Mouse (Mus musculus) v-Abl transformed pro-B cells (cell line): ENCODE measurements around the gene Plekhg2.

Experiments
- in situ Hi-C, 2 experiments: fragments of 400-800 bp; cut with MboI; formaldehyde crosslinking; loops; one replicate each; pipeline ENCODE4 v1.15.1; 2025; ENCODE audit not compliant: unreplicated experiment in 2 of 2

The Plekhg2 gene

GRCm38 (mm10) chr7:28373131-28373581 lies 757 bp upstream of the Plekhg2 start:
- in situ Hi-C loops, result loop anchor here in 1 of 2 experiments (10.0 kb wide), 2 partner anchors 62 to 222 kb away; partner anchors contain the start of genes Gmfg, Pak4 and Samd4b

- in situ Hi-C loops, result loop anchor here in 1 of 2 experiments (10.0 kb wide), 2 partner anchors 63 to 223 kb away; partner anchors contain the start of genes Gmfg, Pak4 and Samd4b
Observed at GRCm38 (mm10) chr7:28371514-28371989, 847 bp downstream of the Plekhg2 start.

- in situ Hi-C loops, result loop anchor here in 1 of 2 experiments (10.0 kb wide), 2 partner anchors 64 to 224 kb away; partner anchors contain the start of genes Gmfg, Pak4 and Samd4b
Observed at GRCm38 (mm10) chr7:28370977-28371513, 1.4 kb downstream of the Plekhg2 start.

GRCm38 (mm10) chr7:28370051-28370450 lies 2.3 kb downstream of the Plekhg2 start:
- in situ Hi-C loops, result loop anchor here in 1 of 2 experiments (10.0 kb wide), 2 partner anchors 65 to 225 kb away; partner anchors contain the start of genes Gmfg, Pak4 and Samd4b

- in situ Hi-C loops, result no loop called here
Observed at GRCm38 (mm10) chr7:28368276-28368920, 4.0 kb downstream of the Plekhg2 start.

GRCm38 (mm10) chr7:28367663-28368275 lies 4.6 kb downstream of the Plekhg2 start:
- in situ Hi-C loops, result no loop called here

- in situ Hi-C loops, result no loop called here
Observed at GRCm38 (mm10) chr7:28362441-28363060, 9.8 kb downstream of the Plekhg2 start.

GRCm38 (mm10) chr7:28361647-28362341 lies 10.6 kb downstream of the Plekhg2 start:
- in situ Hi-C loops, result no loop called here

GRCm38 (mm10) chr7:28360291-28360690 lies 12.1 kb downstream of the Plekhg2 start:
- in situ Hi-C loops, result no loop called here

- in situ Hi-C loops, result no loop called here
Observed at GRCm38 (mm10) chr7:28359854-28360253, 12.5 kb downstream of the Plekhg2 start.

- in situ Hi-C loops, result no loop called here
Observed at GRCm38 (mm10) chr7:28358431-28358830, 14.0 kb downstream of the Plekhg2 start.

- in situ Hi-C loops, result no loop called here
Observed at GRCm38 (mm10) chr7:28357984-28358383, 14.4 kb downstream of the Plekhg2 start.

GRCm38 (mm10) chr7:28356981-28357380 lies 15.4 kb downstream of the Plekhg2 start:
- in situ Hi-C loops, result no loop called here

GRCm38 (mm10) chr7:28355221-28355620 lies 17.2 kb downstream of the Plekhg2 start:
- in situ Hi-C loops, result no loop called here

GRCm38 (mm10) chr7:28354596-28354995 lies 17.8 kb downstream of the Plekhg2 start:
- in situ Hi-C loops, result no loop called here

- in situ Hi-C loops, result no loop called here
Observed at GRCm38 (mm10) chr7:28354113-28354581, 18.3 kb downstream of the Plekhg2 start.

GRCm38 (mm10) chr7:28353267-28353666 lies 19.1 kb downstream of the Plekhg2 start:
- in situ Hi-C loops, result no loop called here

GRCm38 (mm10) chr7:28351676-28352191 lies 20.7 kb downstream of the Plekhg2 start:
- in situ Hi-C loops, result no loop called here

GRCm38 (mm10) chr7:28350155-28350883 lies 22.1 kb downstream of the Plekhg2 start, which contains the start of gene Rps16:
Rps16 (plus strand) TSS chr7:28350652.
- in situ Hi-C loops, result no loop called here
